Mouse (Mus musculus) lung, postnatal 36 days (tissue): ENCODE results near the gene Ccdc189.
"Not testable (repeated sequence)": the region's sequence is repeated elsewhere in the genome, so short reads cannot be mapped to it uniquely, and the experiment has no call there.

Source experiments
- DNase-seq: peaks from one replicate; pipeline ENCODE4 v3.0.0; 2022; ENCODE audit warnings: mixed read lengths

Ccdc189 gene

DNA sequence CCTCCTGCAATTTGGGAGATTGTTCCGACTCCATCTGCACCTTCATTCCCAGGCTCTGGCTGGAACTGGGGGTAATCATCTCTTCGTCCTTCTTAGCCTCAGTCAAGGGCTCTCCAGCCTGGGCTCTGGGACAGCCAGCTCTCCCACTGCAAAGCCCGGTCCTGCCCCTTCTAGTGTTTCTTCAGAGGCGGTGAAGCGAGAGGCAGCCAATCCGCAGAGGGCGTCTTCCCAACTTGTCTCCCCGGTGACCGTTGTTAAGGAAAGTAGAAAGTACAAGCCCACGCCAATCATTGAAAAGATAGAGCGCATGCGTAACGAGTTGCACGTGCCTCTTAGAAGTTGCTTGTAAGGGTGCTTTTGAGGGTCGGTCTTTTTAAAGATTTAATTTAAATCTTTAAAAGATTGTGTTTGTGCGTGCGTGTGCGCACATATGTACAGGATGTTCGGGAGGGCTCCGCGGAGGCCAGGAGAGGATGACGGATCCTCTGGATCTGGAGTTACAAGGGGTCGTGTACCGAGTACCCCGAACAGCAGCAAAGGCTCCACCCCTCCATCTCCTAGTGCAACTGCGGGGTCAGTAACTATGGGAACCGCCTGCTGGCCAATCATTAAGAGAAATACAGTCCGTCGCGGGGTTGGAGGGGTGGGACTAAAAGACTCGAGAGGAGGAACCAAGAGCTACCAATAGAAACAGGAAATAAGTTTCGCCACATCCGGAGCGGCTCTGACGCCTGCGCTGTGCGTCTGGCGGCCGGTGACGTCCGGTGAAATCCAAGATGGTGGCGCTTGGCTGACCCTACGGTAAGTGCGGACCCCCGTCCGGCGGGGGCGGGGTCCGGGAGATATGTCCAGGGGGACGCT, at the start of gene Ccdc189, which contains the start of gene Rnf40:
Ccdc189 (minus strand) TSS at position 585 of the 861 bp plus-strand sequence.
Rnf40 (plus strand) TSS at position 757 of the 861 bp plus-strand sequence.
- peak; percentile 99 for DNase-seq

DNA sequence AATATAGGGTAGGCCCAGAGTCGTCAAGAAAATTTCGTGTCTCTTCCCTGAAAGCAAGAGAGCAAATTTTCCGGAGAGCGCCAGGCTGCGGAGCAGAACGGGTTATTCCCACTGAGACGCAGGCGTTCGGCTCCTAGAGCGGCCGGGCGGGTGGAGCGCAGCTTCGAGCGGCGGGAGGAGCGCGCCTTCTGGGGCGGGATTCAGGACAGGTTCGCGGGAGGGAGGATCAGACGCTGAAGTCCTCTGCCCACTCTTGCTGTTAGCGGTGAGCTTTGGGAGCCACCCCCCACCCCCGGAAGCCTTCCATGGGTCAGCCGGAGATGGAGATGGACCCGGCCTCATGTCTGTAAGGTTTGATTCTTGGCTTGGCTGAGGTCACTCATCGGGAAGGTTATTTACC, 48.6 kb upstream of the Ccdc189 start:
- DNase-seq: peak; percentile 79

DNA sequence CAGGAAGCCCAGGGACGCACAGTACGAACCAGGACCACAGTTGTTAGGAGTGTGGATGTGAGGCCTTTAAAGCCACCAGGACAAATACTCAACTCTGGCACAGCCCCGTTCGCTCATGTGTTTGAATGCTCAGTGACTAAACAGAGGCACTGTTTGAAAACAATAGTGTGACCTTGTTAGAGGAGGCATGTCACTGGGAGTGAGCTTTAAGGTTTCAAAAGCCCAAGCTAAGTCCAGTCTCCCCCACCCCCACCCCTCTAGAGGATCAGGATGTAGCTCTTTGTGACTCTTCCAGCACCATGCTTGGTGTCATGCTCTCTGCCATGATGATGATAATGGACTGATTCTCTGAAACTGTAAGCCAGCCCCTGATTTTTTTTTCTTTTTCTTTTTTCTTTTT, 43.0 kb upstream of the Ccdc189 start:
- DNase-seq: no peak

DNA sequence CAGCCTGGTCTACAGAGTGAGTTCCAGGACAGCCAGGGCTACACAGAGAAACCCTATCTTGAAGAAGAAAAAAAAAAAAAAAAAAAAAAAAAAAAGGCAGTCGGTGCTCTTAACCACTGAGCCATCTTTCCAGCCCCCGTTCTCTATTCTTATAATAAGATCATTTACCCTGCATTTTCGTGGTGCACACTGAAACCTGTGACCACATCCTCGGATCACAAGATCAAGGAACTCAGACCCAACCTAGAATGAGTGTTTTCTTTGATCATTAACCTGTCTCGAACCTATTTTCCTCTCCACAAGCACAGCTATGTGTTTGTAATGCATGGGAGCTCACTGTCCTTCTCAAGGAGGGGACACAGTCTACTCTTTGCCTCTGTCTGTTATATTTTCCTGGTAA, 40.3 kb upstream of the Ccdc189 start:
- DNase-seq: no peak

DNA sequence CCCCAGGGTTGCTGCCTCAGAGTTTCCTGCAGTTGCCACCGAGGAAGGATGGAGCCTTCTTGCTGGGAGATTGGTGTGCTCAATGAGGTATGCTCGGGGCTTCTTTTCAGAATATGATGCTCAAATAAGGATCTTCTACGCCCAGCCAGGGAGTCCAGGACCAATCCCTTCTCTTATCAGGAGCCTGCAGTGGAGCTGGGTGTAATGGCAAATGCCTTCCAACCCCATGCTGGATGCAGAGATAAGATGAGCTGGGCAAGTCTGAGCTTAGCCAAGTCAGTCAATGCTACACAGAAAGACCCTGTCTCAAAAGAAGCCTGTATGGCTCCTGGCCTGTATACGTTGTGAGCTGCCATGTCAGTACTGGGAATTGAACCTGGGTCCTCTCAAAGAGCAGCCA, 38.1 kb upstream of the Ccdc189 start:
- no peak for DNase-seq

DNA sequence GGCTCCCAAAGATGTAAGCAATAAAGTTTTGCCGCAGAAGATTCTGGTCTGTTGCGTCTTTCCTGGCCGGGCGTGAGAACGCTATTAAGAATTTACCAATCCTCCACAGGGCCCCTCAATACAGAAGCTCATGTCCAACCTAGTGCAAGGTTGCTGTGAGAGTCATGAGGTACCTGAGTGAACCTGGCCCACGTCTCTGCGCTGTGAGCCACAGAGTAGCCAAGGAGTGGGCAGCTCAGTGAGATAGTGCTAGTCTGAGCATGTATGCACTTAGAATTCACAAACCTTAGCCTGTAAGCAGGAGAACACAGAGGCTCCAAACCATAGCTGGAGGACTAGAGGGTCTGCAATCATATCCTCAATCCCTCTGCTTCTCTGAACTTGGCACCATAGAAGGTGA, 37.6 kb upstream of the Ccdc189 start:
- no peak for DNase-seq

DNA sequence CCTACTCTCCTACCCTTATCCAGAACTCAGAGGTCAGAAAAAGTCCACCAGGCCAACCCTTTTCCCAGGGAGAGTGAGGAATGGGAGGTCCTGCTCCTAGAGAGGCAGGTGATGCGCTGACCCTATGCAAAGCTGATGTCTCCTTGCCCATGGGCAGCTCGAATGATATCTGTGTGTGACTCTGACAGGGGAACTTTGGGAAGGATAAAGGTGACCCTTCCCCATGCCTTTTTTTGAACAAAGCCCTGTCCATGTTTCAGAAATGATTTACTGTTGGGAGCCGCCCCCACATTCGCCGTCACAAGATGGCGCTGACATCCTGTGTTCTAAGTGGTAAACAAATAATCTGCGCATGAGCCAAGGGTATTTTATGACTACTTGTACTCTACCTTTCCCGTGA, 30.0 kb upstream of the Ccdc189 start:
- DNase-seq: not testable (repeated sequence)

DNA sequence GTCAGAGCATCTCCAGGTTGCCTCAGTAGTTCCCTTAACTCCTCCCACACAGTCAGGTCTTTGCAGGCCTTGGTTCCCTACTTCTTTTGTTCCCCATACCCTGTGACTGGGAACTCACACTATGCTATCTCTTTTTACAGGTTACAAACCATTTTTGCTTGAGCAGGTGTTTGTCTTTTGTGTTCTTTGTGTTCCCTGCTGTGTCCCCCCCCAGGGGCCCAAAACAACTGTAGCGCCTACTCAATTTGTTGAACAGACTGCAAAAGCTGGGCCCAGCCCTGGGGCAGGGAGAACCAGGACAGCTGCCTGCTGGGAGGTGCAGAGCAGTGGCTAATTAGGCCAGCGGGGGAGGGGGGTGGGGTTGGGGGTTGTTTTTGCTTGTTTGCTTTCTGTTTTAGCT, 29.6 kb upstream of the Ccdc189 start:
- no peak for DNase-seq

DNA sequence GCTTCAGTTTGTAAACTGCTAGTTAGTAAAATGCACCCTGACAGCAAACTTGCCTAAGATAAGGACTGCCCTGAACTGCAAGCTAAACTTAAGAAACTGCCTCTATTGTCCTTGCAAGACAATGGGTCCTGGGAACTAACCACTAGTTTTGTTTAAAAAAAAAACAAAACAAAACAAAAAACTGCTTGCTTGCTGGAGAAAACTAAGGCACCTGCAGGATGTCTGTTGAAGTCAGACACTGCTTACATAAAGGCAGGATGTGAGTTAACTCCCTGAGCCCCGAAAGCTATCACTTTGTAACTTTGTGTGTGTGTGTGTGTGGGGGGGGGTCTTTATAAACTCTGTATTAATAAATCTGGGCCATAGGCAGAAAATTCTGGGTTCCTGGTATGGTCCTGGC, 28.5 kb upstream of the Ccdc189 start:
- DNase-seq: no peak

DNA sequence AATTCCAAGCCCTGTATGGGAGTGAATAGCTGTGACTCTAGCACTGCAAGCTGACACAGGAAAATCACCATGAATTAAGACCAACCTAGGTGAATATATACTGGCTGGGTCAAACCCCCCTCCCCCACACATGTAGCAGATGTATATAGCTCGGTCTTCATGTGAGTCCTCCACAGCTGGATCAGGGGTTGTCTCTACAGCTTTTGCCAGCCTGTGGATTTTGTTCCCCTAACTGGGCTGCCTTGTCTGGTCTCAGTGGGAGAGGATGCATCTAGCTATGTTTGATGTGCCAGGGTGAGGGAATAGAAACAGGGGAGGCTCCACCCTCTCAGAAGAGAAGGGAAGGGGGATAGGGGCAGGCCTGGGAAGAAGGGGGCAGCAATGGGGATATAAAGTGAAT, 27.9 kb upstream of the Ccdc189 start:
- no peak for DNase-seq

DNA sequence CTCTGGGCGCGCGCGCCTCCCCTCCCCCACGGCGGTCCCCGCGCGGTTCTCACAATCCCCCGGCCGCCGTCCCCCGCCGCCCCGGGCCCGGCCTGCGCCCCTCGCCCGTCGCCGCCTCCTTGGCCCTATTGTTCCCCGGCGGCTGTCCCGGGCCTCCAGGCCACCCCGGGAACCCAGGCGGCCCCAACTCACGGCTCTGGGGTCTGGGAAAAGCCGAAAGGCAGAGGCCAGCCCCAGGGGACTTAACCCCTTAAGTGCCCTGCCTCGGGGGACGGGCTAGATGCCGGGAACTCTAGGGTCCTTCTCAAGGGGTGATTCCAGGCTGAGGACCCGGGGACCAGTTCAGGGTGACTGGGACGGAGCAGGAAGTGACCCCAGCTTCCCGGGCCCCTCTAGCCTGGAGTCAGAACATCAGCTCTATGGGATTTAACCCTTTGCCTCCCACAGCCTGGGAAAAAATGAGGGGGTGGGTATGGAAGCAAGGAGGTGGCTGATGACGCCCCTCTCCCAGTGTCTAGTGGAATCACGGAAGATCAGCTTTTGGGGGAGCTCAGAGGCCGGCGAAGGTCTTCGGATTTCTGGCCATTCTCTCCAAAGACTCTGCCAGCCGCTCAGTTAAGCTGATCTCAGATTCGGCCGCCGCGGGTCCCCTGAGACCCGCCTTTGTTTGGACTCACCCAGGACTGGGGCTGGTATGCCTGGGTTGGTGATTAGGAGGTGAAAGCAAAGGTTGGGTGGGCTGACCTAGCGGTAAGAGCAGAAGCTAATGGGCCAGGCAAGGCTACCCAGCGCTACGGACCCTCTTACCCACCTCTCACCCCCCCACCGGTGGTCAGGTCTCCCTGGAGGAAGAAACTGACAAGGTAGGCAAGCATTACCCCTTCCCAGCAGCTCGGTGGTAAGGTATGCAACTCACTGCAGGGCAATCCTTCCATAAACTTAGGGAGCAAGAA, 26.8 kb upstream of the Ccdc189 start, which contains the start of gene Zfp629:
Zfp629 (minus strand) TSS at position 907 of the 953 bp plus-strand sequence.
- peak; percentile 82 for DNase-seq

DNA sequence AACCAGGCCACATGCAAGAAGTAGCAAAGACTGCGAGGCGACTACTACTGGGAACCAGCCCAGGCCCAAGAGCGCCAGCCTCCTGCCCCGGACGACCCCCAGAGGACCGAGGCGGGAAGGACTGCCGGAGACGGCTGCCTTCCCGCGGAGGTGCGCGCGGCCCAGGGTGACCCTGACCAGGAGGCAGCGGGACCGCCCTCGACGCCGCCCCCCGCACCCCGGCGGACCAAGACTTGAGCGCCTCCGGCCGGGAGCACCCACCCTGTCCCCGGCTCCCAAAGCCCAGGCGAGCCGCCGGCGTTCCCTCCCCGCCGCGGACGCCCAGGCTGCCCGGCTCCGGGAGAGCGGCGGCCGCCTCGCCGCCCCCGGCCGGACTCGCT, 26.1 kb upstream of the Ccdc189 start:
- DNase-seq: peak; percentile 47

DNA sequence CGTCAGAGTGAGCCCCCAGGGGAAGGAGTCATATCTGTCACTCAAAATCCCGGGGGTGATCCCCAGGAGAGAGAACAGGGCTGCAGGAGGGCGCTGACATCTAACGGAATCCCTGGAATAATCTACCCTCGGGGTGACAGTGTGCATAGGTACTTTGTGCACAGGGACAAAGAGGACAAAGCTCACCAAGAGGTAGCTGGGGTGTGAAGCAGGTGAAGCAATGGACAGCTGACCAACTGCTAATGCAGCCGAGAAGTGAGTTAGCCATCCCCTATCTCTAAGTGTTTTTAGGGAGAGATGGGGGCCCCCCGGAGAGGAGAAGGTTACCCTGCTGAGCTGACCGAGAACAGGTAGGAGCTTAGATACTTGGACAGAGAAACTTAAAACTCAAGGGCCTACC, 25.7 kb upstream of the Ccdc189 start:
- no peak for DNase-seq

DNA sequence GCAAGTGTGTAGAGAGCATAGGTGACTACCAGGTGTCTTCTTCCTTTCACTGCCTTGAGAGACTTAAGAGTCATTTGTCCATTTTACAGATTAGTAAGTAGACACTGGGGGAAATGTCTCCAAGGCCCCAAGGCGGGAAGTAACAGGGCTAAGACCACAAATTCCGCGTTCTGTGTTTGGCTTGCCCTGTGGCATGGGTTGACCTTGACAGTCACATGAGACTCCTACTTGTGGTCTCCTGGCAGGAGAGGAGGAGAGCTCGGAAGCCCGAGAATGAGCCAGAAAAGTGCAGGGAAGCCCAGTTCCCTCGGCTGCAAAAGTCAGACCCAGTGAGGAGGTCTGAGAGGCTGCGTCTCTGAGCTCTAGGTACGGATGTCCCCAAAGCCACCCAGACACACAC, 25.1 kb upstream of the Ccdc189 start:
- DNase-seq: no peak

DNA sequence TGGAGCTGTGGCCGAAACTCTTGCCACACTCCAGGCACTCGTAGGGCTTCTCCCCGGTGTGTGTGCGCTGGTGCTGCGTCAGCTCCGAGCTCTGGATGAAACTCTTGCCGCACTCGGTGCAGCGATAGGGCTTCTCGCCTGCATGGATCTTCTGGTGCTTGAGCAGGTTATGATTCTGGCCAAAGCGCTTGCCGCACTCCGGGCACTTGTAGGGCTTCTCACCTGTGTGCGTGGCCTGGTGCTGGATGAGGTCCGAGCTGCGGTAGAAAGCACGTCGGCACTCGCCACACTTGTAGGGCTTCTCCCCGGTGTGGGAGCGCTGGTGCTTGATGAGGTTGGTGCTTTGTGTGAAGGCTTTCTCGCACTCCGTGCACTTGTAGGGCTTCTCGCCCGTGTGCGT, 23.2 kb upstream of the Ccdc189 start:
- DNase-seq: no peak

DNA sequence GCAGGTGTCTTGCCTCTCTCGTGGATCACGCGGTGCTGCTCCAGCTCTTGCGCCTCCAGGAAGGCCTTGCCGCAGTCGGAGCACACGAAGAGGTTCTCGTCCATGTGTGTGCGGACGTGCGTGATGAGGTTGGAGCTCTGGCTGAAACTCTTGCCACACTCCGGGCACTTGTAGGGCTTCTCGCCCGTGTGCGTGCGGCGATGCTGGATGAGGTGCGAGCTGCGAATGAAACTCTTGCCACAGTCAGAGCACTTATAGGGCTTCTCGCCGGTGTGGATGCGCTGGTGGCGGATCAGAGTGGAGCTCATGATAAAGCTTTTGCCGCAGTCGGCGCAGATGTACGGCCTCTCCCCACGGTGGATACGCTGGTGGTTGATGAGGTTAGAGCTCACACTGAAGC, 22.6 kb upstream of the Ccdc189 start:
- no peak for DNase-seq

DNA sequence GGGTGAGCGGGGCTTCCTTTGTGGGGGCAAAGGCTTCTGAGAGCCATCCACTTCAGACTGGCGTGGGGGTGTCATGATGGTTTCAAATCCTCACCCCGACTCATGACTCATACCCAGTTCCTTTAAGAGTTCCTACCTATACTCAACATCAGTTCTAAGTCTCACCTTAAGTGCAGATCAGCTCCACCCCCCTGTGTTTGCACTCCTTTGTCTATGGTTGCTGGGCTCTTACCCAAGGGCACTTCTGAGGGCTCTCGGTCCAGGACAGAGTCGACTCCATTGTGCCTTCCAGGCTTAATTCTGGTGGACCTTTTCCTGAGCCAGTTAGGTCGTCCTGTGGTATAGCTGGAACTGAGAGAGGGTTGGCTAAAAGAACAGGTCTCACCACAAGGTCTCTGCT, 18.8 kb upstream of the Ccdc189 start:
- peak; percentile 86 for DNase-seq

DNA sequence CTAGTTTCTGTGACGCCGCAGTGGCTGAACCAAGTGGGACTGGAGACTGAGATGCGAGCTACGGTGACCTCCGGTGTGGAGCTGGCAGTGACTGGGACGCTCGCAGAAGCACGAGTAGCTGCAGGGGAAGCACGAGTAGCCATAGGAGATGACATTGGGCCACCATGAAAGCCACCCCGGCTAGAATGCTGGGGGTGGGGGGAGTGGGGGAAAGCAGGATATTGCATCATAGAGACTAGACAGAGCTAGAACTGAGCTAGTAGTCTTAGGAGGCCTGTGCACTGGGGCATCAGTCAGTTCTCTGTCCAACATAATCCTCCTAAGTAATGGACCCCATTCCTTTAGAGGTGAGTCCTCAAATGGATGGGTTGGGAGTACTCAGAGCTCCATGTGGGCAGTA, 15.9 kb upstream of the Ccdc189 start:
- no peak for DNase-seq

DNA sequence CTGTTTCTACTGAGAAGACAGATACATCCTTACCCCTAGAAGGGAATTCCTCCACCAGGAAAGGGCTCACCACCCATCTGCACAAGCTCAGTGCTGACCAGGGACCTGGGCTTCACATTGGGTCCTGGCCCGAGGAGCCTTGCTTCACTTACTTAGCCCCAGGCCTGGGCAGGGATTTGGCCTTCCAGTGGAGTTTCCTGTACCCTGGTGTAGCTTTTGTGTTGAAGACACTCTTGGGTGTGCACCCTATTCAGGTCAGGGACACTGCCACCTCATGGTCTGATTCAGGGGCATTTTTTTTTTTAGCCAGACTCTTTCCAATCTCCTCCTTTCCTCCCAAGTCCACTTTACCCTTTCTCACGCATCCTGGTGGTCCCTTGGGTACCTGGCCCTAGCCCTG, 14.5 kb upstream of the Ccdc189 start:
- DNase-seq: no peak

DNA sequence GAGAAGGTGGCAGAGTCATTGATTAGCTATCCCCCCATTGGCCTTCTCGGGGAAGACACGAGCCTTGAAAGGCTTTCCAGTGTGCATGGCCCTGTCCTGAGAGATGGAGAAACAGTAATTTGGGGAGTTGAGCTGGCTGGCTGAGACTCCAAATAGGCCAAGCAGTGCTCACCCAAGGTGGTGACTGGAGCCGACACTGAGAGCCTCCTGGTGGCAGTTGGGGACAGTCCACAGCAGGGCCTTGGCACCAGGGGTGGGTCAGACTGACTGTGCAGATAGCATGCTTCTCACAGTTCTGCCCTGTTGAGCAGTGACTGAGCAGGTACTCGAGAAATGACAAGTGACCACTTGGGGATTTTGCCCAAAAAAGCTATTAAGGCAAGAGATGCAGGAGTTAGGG, 13.3 kb upstream of the Ccdc189 start:
- DNase-seq: no peak

DNA sequence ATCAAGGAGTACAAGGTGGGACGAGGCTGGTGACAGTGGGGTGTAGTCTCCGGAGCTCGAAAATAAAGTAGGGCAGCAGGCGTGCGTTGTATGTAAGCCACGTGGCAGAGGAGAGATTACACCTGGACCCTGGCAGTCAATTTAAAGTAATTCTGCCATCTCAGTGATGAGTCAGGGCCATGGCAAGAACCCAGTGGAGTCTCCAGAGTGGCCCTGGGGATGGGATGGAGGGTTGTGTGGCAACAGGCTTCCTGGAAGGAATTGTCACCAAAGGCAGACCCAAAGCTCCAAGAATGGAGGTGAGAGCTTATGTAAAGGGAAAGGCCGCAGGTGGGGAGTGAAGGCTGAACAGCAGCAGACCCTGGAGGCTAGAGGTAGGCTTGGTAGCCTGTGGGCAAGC, 12.2 kb upstream of the Ccdc189 start:
- DNase-seq: no peak

DNA sequence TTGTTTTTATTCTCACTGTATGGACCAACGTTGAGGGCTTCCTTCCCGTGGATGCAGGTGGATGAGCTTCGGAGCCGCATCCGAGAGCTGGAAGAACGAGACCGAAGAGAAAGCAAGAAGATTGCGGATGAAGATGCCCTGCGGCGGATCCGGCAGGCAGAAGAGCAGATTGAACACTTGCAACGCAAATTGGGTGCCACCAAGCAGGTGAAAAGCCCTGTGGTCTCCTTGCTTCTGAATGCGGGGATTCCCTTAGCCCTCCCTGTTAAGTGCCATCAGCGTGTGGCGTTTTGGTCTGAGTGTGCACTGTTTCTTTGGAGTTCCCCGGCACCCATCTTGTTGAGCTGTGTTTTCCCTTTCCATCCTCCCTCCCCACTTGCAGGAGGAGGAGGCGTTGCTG, 8.4 kb upstream of the Ccdc189 start:
- DNase-seq: no peak

DNA sequence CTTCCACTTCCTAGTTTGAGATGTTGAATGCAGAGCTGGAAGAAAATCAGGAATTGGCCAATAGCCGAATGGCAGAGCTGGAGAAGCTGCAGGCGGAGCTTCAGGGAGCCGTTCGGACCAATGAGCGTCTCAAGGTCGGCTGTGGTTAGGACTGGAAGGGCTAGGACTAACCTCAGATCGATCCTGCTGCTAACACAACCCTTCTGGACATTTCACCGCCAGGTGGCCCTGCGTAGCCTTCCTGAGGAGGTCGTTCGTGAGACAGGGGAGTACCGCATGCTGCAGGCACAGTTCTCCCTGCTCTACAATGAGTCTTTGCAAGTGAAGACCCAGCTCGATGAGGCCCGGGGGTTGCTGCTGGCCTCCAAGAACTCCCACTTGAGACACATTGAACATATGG, 4.2 kb upstream of the Ccdc189 start:
- DNase-seq: no peak

DNA sequence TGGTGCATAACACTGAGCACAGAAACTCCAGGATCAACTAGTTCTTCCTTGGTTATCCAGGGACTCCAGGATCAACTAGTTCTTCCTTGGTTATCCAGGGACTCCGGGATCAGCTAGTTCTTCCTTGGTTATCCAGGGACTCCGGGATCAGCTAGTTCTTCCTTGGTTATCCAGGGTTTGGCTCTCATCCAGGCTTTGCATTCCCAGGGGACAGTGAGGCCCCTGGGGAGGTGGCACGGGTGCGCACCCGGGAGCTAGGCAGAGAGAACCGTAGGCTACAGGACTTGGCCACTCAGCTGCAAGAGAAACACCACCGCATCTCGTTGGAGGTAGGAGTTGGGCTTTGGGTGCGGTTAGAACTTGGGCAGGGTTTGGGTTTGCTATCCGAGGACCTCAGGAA, 2.7 kb upstream of the Ccdc189 start:
- no peak for DNase-seq
